Comparison of ENCODE assay signal across 14 mouse cellular contexts in the genomic region with DNA sequence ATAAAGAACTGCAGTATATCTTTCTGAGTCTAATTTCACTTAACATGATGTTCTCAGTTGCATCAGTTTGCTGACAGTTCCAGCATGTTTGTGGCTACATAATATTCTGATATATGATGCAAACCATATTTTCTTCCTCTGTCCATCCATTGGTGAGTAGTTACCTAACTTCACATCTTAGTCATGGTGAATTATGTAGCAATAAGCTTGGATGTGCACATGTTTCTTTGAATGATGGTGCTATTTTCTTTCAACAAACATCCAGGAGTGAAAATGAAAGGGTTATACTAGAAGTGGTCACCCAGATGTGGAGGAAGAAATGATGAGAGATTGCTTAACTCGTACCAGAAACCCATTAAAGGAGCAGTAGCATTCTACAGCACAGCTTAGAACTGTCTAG.
"Had no signal": no experiment of that assay in that cellular context is flagged by ENCODE, and none has a peak within 500 bp of the region (broad histone marks: within the 10 kb centered on the region; RNA-seq: fewer than 3 reads in every experiment).

No protein-coding gene starts in this region.

- DNase-seq: kidney, adult 18-20 months; kidney, adult 9 months; kidney, postnatal 14 days; kidney, postnatal 4 days; liver; lung, adult 18-20 months; lung, postnatal 14 days; midbrain, embryonic 14.5 days; right cerebral cortex, adult 18-20 months; right cerebral cortex, postnatal 25 days; spleen, adult 18-20 months; thymus, adult 18-20 months; thymus, postnatal 36 days had no signal

- ATAC-seq: liver, embryonic 12.5 days had no signal
